Mouse (Mus musculus): ENCODE results near the gene Tarbp1. TPM values are rescaled to one million over a fixed set of nuclear protein-coding genes. Genes with fewer than 3 reads are reported as not detected.
A peak's percentile ranks its signal among the peaks of the same experiment; 100 is the strongest.
"Not testable (repeated sequence)": the region's sequence is repeated elsewhere in the genome, so short reads cannot be mapped to it uniquely, and the experiment has no call there.

The Tarbp1 gene
- polyA plus RNA-seq, 2 experiments, result 3.3 to 8.2 TPM

GRCm38 (mm10) chr8:126482938-126483337, 8.1 kb upstream of the Tarbp1 start:
- Histone ChIP-seq H3K4me2 (replicated peaks; ENCODE audit: low read depth, low read length, severe bottlenecking) (no peak overlapping the region), H3K4me3 (replicated peaks; ENCODE audit: low read length) (no peak overlapping the region), H3K4me1 (ENCODE audit: control insufficient read depth, insufficient read depth, low read length) (0 out of 2 replicates have a peak, but pooled peaks cover 4% of the 10 kb centered on the region), H3K27ac (replicated peaks; ENCODE audit: low read depth, low read length) (no peak overlapping the region), H3K9ac (ENCODE audit: low read depth, low read length, severe bottlenecking) (no peak overlapping the region), H3K27me3 (ENCODE audit: control insufficient read depth, insufficient read depth, low read length) (no peaks in the 10 kb centered on the region; the same call in 1 of the 2 replicates), H3K9me3 (ENCODE audit: control insufficient read depth, low read length) (no peaks in the 10 kb centered on the region), H3K36me3 (ENCODE audit: control insufficient read depth, insufficient read depth, low read length) (no peaks in the 10 kb centered on the region)
- no peak for TF ChIP-seq POLR2A (IDR thresholded peaks at IDR 0.05; ENCODE audit: borderline replicate concordance, extremely low read depth, insufficient read depth, insufficient read length)
- WGBS, result 6% methylated on average over 5 of the region's 5 CpGs
- DNase-seq (ENCODE audit: low spot score) (peak; percentile 72), ATAC-seq (ENCODE audit: low FRiP score, low read depth) (no peak)

- no peaks in the 10 kb centered on the region for H3K36me3 ChIP-seq (ENCODE audit: control insufficient read depth, insufficient read depth, low read length)
- 0 out of 2 replicates have a peak, but pooled peaks cover 4% of the 10 kb centered on the region for H3K4me1 ChIP-seq (ENCODE audit: control insufficient read depth, insufficient read depth, low read length)
- H3K9ac ChIP-seq (ENCODE audit: low read depth, low read length, severe bottlenecking), result no peak overlapping the region
- H3K9me3 ChIP-seq (ENCODE audit: control insufficient read depth, low read length), result no peaks in the 10 kb centered on the region
- H3K4me3 ChIP-seq (replicated peaks; ENCODE audit: low read length), result no peak overlapping the region
- no peaks in the 10 kb centered on the region; the same call in 1 of the 2 replicates for H3K27me3 ChIP-seq (ENCODE audit: control insufficient read depth, insufficient read depth, low read length)
- H3K4me2 ChIP-seq (replicated peaks; ENCODE audit: low read depth, low read length, severe bottlenecking), result no peak overlapping the region
- DNase-seq (ENCODE audit: low spot score) (no peak), ATAC-seq (ENCODE audit: low FRiP score, low read depth) (no peak)
- no peak for TF ChIP-seq POLR2A (IDR thresholded peaks at IDR 0.05; ENCODE audit: borderline replicate concordance, extremely low read depth, insufficient read depth, insufficient read length)
- no peak overlapping the region for H3K27ac ChIP-seq (replicated peaks; ENCODE audit: low read depth, low read length)
- 73% methylated on average over 2 of the region's 2 CpGs for WGBS
Measured at GRCm38 (mm10) chr8:126482348-126482720, 7.5 kb upstream of the Tarbp1 start.

GRCm38 (mm10) chr8:126481494-126482347, 6.9 kb upstream of the Tarbp1 start:
- DNase-seq (ENCODE audit: low spot score) (peak; percentile 91), ATAC-seq (ENCODE audit: low FRiP score, low read depth) (peak; percentile 55)
- Histone ChIP-seq H3K27me3 (ENCODE audit: control insufficient read depth, insufficient read depth, low read length) (no peaks in the 10 kb centered on the region; the same call in 1 of the 2 replicates), H3K9me3 (ENCODE audit: control insufficient read depth, low read length) (no peaks in the 10 kb centered on the region), H3K9ac (ENCODE audit: low read depth, low read length, severe bottlenecking) (no peak overlapping the region), H3K4me3 (replicated peaks; ENCODE audit: low read length) (no peak overlapping the region), H3K4me1 (ENCODE audit: control insufficient read depth, insufficient read depth, low read length) (0 out of 2 replicates have a peak, but pooled peaks cover 4% of the 10 kb centered on the region), H3K36me3 (ENCODE audit: control insufficient read depth, insufficient read depth, low read length) (no peaks in the 10 kb centered on the region), H3K4me2 (replicated peaks; ENCODE audit: low read depth, low read length, severe bottlenecking) (no peak overlapping the region), H3K27ac (replicated peaks; ENCODE audit: low read depth, low read length) (0 out of 2 replicates have a peak overlapping the region, but pooled peaks have one; percentile 27)
- no peak for TF ChIP-seq POLR2A (IDR thresholded peaks at IDR 0.05; ENCODE audit: borderline replicate concordance, extremely low read depth, insufficient read depth, insufficient read length)
- 22% methylated on average over 8 of the region's 8 CpGs for WGBS

- 67% methylated on average over 2 of the region's 2 CpGs for WGBS
- Histone ChIP-seq H3K4me2 (replicated peaks; ENCODE audit: low read depth, low read length, severe bottlenecking) (no peak overlapping the region), H3K9me3 (ENCODE audit: control insufficient read depth, low read length) (no peaks in the 10 kb centered on the region), H3K4me3 (replicated peaks; ENCODE audit: low read length) (no peak overlapping the region), H3K27ac (replicated peaks; ENCODE audit: low read depth, low read length) (no peak overlapping the region), H3K27me3 (ENCODE audit: control insufficient read depth, insufficient read depth, low read length) (no peaks in the 10 kb centered on the region; the same call in 1 of the 2 replicates), H3K4me1 (ENCODE audit: control insufficient read depth, insufficient read depth, low read length) (0 out of 2 replicates have a peak, but pooled peaks cover 4% of the 10 kb centered on the region), H3K36me3 (ENCODE audit: control insufficient read depth, insufficient read depth, low read length) (no peaks in the 10 kb centered on the region), H3K9ac (ENCODE audit: low read depth, low read length, severe bottlenecking) (no peak overlapping the region)
- ATAC-seq (ENCODE audit: low FRiP score, low read depth) (no peak), DNase-seq (ENCODE audit: low spot score) (no peak)
- TF ChIP-seq POLR2A (IDR thresholded peaks at IDR 0.05; ENCODE audit: borderline replicate concordance, extremely low read depth, insufficient read depth, insufficient read length), result no peak
Measured at GRCm38 (mm10) chr8:126480366-126480765, 5.5 kb upstream of the Tarbp1 start.

GRCm38 (mm10) chr8:126478714-126479113, 3.8 kb upstream of the Tarbp1 start:
- Histone ChIP-seq H3K36me3 (ENCODE audit: control insufficient read depth, insufficient read depth, low read length) (no peaks in the 10 kb centered on the region), H3K9ac (ENCODE audit: low read depth, low read length, severe bottlenecking) (no peak overlapping the region), H3K9me3 (ENCODE audit: control insufficient read depth, low read length) (no peaks in the 10 kb centered on the region), H3K4me2 (replicated peaks; ENCODE audit: low read depth, low read length, severe bottlenecking) (no peak overlapping the region), H3K27ac (replicated peaks; ENCODE audit: low read depth, low read length) (no peak overlapping the region), H3K4me1 (ENCODE audit: control insufficient read depth, insufficient read depth, low read length) (peaks cover 6% of the 10 kb centered on the region), H3K4me3 (replicated peaks; ENCODE audit: low read length) (no peak overlapping the region), H3K27me3 (ENCODE audit: control insufficient read depth, insufficient read depth, low read length) (no peaks in the 10 kb centered on the region; the same call in 1 of the 2 replicates)
- WGBS, result 58% methylated on average over 3 of the region's 3 CpGs
- ATAC-seq (ENCODE audit: low FRiP score, low read depth) (no peak), DNase-seq (ENCODE audit: low spot score) (no peak)
- TF ChIP-seq POLR2A (IDR thresholded peaks at IDR 0.05; ENCODE audit: borderline replicate concordance, extremely low read depth, insufficient read depth, insufficient read length), result no peak

- not testable (repeated sequence) for H3K27ac ChIP-seq (replicated peaks; ENCODE audit: low read depth, low read length); H3K27me3 ChIP-seq (ENCODE audit: control insufficient read depth, insufficient read depth, low read length); H3K9ac ChIP-seq (ENCODE audit: low read depth, low read length, severe bottlenecking); H3K4me2 ChIP-seq (replicated peaks; ENCODE audit: low read depth, low read length, severe bottlenecking); ATAC-seq (ENCODE audit: low FRiP score, low read depth); DNase-seq (ENCODE audit: low spot score); H3K9me3 ChIP-seq (ENCODE audit: control insufficient read depth, low read length); H3K4me3 ChIP-seq (replicated peaks; ENCODE audit: low read length); H3K36me3 ChIP-seq (ENCODE audit: control insufficient read depth, insufficient read depth, low read length)
- H3K4me1 ChIP-seq (ENCODE audit: control insufficient read depth, insufficient read depth, low read length), result peaks cover 14% of the 10 kb centered on the region
- WGBS, result 51% methylated on average over 29 of the region's 29 CpGs
Measured at GRCm38 (mm10) chr8:126476151-126476855, 1.4 kb upstream of the Tarbp1 start.

- H3K9ac ChIP-seq (ENCODE audit: low read depth, low read length, severe bottlenecking); H3K36me3 ChIP-seq (ENCODE audit: control insufficient read depth, insufficient read depth, low read length); H3K27ac ChIP-seq (replicated peaks; ENCODE audit: low read depth, low read length); ATAC-seq (ENCODE audit: low FRiP score, low read depth); DNase-seq (ENCODE audit: low spot score); H3K4me3 ChIP-seq (replicated peaks; ENCODE audit: low read length); H3K27me3 ChIP-seq (ENCODE audit: control insufficient read depth, insufficient read depth, low read length); H3K4me2 ChIP-seq (replicated peaks; ENCODE audit: low read depth, low read length, severe bottlenecking); H3K9me3 ChIP-seq (ENCODE audit: control insufficient read depth, low read length): not testable (repeated sequence)
- peaks cover 14% of the 10 kb centered on the region for H3K4me1 ChIP-seq (ENCODE audit: control insufficient read depth, insufficient read depth, low read length)
- 42% methylated on average over 8 of the region's 8 CpGs for WGBS
Measured at GRCm38 (mm10) chr8:126475738-126476137, 873 bp upstream of the Tarbp1 start.

Data from limb, embryonic 14.5 days (tissue).